Comparison of ENCODE assay signal across 17 mouse cellular contexts in the genomic region with DNA sequence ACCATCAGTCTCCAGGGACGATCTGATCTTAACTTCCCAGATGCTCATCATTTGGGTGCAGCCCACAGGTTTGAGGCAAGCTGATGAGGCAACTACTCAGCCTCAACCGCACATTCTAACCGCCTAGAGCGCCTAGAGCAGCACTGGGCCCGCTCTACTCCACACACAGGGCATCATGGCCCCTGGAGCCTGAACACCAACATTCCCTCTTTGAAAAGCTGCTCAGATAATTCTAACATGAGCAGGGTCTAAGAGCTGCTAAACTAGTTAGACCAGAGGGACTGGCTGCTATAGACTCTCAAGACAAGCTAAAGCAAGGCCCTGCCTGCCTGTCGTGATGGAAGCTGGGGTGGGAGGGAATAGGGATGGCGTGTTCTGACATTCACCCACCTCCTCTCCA. TPM values are rescaled to one million over a fixed set of nuclear protein-coding genes. Genes with fewer than 3 reads are reported as not detected.
A peak's percentile ranks its signal among the peaks of the same experiment; 100 is the strongest.
DNase-seq lines count a peak whose midpoint lies in the region; ATAC-seq lines count a peak whose summit lies in the region.
"Had no signal": no experiment of that assay in that cellular context is flagged by ENCODE, and none has a peak within 500 bp of the region (broad histone marks: within the 10 kb centered on the region; RNA-seq: fewer than 3 reads in every experiment).

No protein-coding gene starts in this region.

- no peak overlapping the region for H3K4me3 ChIP-seq in lung, embryonic 15.5 days
- H3K4me3 ChIP-seq in embryonic facial prominence, embryonic 13.5 days = no peak overlapping the region
- no peak overlapping the region for H3K4me3 ChIP-seq in limb, embryonic 13.5 days
- H3K4me3 ChIP-seq in stomach, embryonic 16.5 days (replicated peaks; ENCODE audit: low read length) = no peak overlapping the region
- H3K4me3 ChIP-seq in liver, embryonic 12.5 days = no peak overlapping the region
- H3K4me3 ChIP-seq: forebrain, embryonic 13.5 days; hindbrain, embryonic 15.5 days; liver, embryonic 15.5 days; midbrain, embryonic 15.5 days had no signal

- H3K4me1 ChIP-seq in lung, embryonic 15.5 days = peaks cover 43% of the 10 kb centered on the region
- H3K4me1 ChIP-seq in embryonic facial prominence, embryonic 13.5 days = peaks cover 81% of the 10 kb centered on the region
- H3K4me1 ChIP-seq in limb, embryonic 13.5 days = peaks cover 52% of the 10 kb centered on the region
- peaks cover 69% of the 10 kb centered on the region for H3K4me1 ChIP-seq in stomach, embryonic 16.5 days (ENCODE audit: control insufficient read depth, insufficient read depth, low read length)
- H3K4me1 ChIP-seq in liver, embryonic 12.5 days = peaks cover 35% of the 10 kb centered on the region

- no peak for DNase-seq in lung, postnatal 10 days
- no peak for DNase-seq in urinary bladder, adult 18-20 months (ENCODE audit: low spot score in 2 of 2)
- DNase-seq: adrenal gland, postnatal 25 days; cerebellum, adult 18-20 months; cerebellum, postnatal 36 days; gastrocnemius, postnatal 25 days; thymus, postnatal 4 days had no signal

- 63% methylated on average over 7 of the region's 7 CpGs for WGBS in lung, embryonic 15.5 days
- WGBS in embryonic facial prominence, embryonic 13.5 days = 73% methylated on average over 7 of the region's 7 CpGs
- 77% methylated on average over 7 of the region's 7 CpGs for WGBS in limb, embryonic 13.5 days
- WGBS in stomach, embryonic 16.5 days = 62% methylated on average over 7 of the region's 7 CpGs
- WGBS in liver, embryonic 12.5 days (ENCODE audit: insufficient replicate concordance) = 80% methylated on average over 7 of the region's 7 CpGs

- H3K27me3 ChIP-seq in lung, embryonic 15.5 days = no peaks in the 10 kb centered on the region
- no peaks in the 10 kb centered on the region for H3K27me3 ChIP-seq in embryonic facial prominence, embryonic 13.5 days
- H3K27me3 ChIP-seq in limb, embryonic 13.5 days = no peaks in the 10 kb centered on the region
- H3K27me3 ChIP-seq in stomach, embryonic 16.5 days (ENCODE audit: control insufficient read depth, insufficient read depth, low read length) = no peaks in the 10 kb centered on the region
- H3K27me3 ChIP-seq in liver, embryonic 12.5 days (replicated peaks) = no peaks in the 10 kb centered on the region
- H3K27me3 ChIP-seq: forebrain, embryonic 13.5 days; hindbrain, embryonic 15.5 days; liver, embryonic 15.5 days; megakaryocyte, embryonic 14.5 days; midbrain, embryonic 15.5 days had no signal

- H3K4me2 ChIP-seq in lung, embryonic 15.5 days = no peak overlapping the region
- no peak overlapping the region for H3K4me2 ChIP-seq in embryonic facial prominence, embryonic 13.5 days
- H3K4me2 ChIP-seq in limb, embryonic 13.5 days (replicated peaks) = no peak overlapping the region
- H3K4me2 ChIP-seq in stomach, embryonic 16.5 days (ENCODE audit: low read depth, low read length) = no peak overlapping the region
- no peak overlapping the region for H3K4me2 ChIP-seq in liver, embryonic 12.5 days
- H3K4me2 ChIP-seq: forebrain, embryonic 13.5 days; hindbrain, embryonic 15.5 days; liver, embryonic 15.5 days; midbrain, embryonic 15.5 days had no signal

- no peak for ATAC-seq in lung, embryonic 15.5 days (ENCODE audit: borderline replicate concordance, extremely low read depth, low FRiP score, low TSS enrichment)
- ATAC-seq in embryonic facial prominence, embryonic 13.5 days (ENCODE audit: insufficient number of reproducible peaks, insufficient read depth, low FRiP score, low TSS enrichment, low read depth) = peak; percentile 65
- ATAC-seq in limb, embryonic 13.5 days (ENCODE audit: low FRiP score, low read depth) = no peak
- peak; percentile 41; the same call in 1 of the 2 replicates for ATAC-seq in stomach, embryonic 16.5 days (ENCODE audit: insufficient read depth, low FRiP score)
- no peak for ATAC-seq in liver, embryonic 12.5 days
- ATAC-seq: forebrain, embryonic 13.5 days; midbrain, embryonic 15.5 days had no signal

- H3K9me3 ChIP-seq in lung, embryonic 15.5 days = no peaks in the 10 kb centered on the region
- no peaks in the 10 kb centered on the region for H3K9me3 ChIP-seq in embryonic facial prominence, embryonic 13.5 days
- H3K9me3 ChIP-seq in limb, embryonic 13.5 days = no peaks in the 10 kb centered on the region
- H3K9me3 ChIP-seq in stomach, embryonic 16.5 days (replicated peaks; ENCODE audit: control insufficient read depth, low read length) = no peaks in the 10 kb centered on the region
- H3K9me3 ChIP-seq in liver, embryonic 12.5 days (replicated peaks) = no peaks in the 10 kb centered on the region
- H3K9me3 ChIP-seq: forebrain, embryonic 13.5 days; hindbrain, embryonic 15.5 days; liver, embryonic 15.5 days; megakaryocyte, embryonic 14.5 days; midbrain, embryonic 15.5 days had no signal

- H3K27ac ChIP-seq in lung, embryonic 15.5 days = peak overlapping the region; percentile 43
- H3K27ac ChIP-seq in embryonic facial prominence, embryonic 13.5 days = peak overlapping the region; percentile 74; the same call in 1 of the 2 replicates
- 0 out of 2 replicates have a peak overlapping the region, but pooled peaks have one; percentile 2 for H3K27ac ChIP-seq in limb, embryonic 13.5 days
- H3K27ac ChIP-seq in stomach, embryonic 16.5 days (ENCODE audit: low read length) = peak overlapping the region; percentile 85
- no peak overlapping the region for H3K27ac ChIP-seq in liver, embryonic 12.5 days
- H3K27ac ChIP-seq: forebrain, embryonic 13.5 days; hindbrain, embryonic 15.5 days; liver, embryonic 15.5 days; midbrain, embryonic 15.5 days had no signal

- H3K36me3 ChIP-seq in lung, embryonic 15.5 days = peaks cover 22% of the 10 kb centered on the region
- H3K36me3 ChIP-seq in embryonic facial prominence, embryonic 13.5 days = peaks cover 46% of the 10 kb centered on the region
- peaks cover 52% of the 10 kb centered on the region for H3K36me3 ChIP-seq in limb, embryonic 13.5 days
- 0 out of 2 replicates have a peak, but pooled peaks cover 5% of the 10 kb centered on the region for H3K36me3 ChIP-seq in stomach, embryonic 16.5 days (ENCODE audit: control insufficient read depth, insufficient read depth, low read length)
- peaks cover 75% of the 10 kb centered on the region for H3K36me3 ChIP-seq in liver, embryonic 12.5 days
- H3K36me3 ChIP-seq: hindbrain, embryonic 15.5 days; midbrain, embryonic 15.5 days had no signal

- no peak overlapping the region for H3K9ac ChIP-seq in lung, embryonic 15.5 days
- no peak overlapping the region for H3K9ac ChIP-seq in embryonic facial prominence, embryonic 13.5 days
- H3K9ac ChIP-seq in limb, embryonic 13.5 days = no peak overlapping the region
- no peak overlapping the region for H3K9ac ChIP-seq in stomach, embryonic 16.5 days (ENCODE audit: low read length)
- no peak overlapping the region for H3K9ac ChIP-seq in liver, embryonic 12.5 days
- H3K9ac ChIP-seq: forebrain, embryonic 13.5 days; hindbrain, embryonic 15.5 days; liver, embryonic 15.5 days; midbrain, embryonic 15.5 days had no signal

RNA-seq across cellular contexts. Expression of a gene that starts 25.9 kb away (rescaled TPM):
- 36.1 and 37.1 TPM in 2 replicates for polyA plus RNA-seq in lung, embryonic 15.5 days (2015; fragmentation: Nextera tagmentation; extraction: Ambion mirVana)
- polyA plus RNA-seq in embryonic facial prominence, embryonic 13.5 days (2015; fragmentation: Nextera tagmentation; extraction: Ambion mirVana) = 47.0 and 59.6 TPM in 2 replicates
- polyA plus RNA-seq in limb, embryonic 13.5 days (2015; fragmentation: Nextera tagmentation; extraction: Ambion mirVana) = 51.6 and 63.1 TPM in 2 replicates
- 34.5 and 44.2 TPM in 2 replicates for polyA plus RNA-seq in stomach, embryonic 16.5 days (2015; fragmentation: Nextera tagmentation; extraction: Ambion mirVana)
- 12.1 and 14.8 TPM in 2 replicates for polyA plus RNA-seq in liver, embryonic 12.5 days (2016; fragmentation: Nextera tagmentation; extraction: Ambion mirVana)

Comparison
In these comparisons a context has a peak if more than half of its experiments do, and no peak if none do; other contexts are left out.
1. ATAC-seq: peak in embryonic facial prominence, embryonic 13.5 days (single experiment) and stomach, embryonic 16.5 days (single experiment); none in lung, embryonic 15.5 days (single experiment), limb, embryonic 13.5 days (single experiment) and liver, embryonic 12.5 days (single experiment).